Mouse (Mus musculus): Measurements from ENCODE around the gene Sag.

The Sag gene

GRCm38 (mm10) chr1:87824420-87824995 lies 21.0 kb downstream of the Sag start:
- no peak for DNase-seq (ENCODE audit: low spot score in 2 of 2)

GRCm38 (mm10) chr1:87825281-87825680 lies 21.8 kb downstream of the Sag start:
- no peak for DNase-seq (ENCODE audit: low spot score in 2 of 2)

GRCm38 (mm10) chr1:87825991-87826390 lies 22.5 kb downstream of the Sag start:
- no peak for DNase-seq (ENCODE audit: low spot score in 2 of 2)

- DNase-seq (ENCODE audit: low spot score in 2 of 2): no peak
Measured at GRCm38 (mm10) chr1:87826474-87826873, 23.0 kb downstream of the Sag start.

GRCm38 (mm10) chr1:87827476-87827875 lies 24.0 kb downstream of the Sag start:
- DNase-seq (ENCODE audit: low spot score in 2 of 2): peak in 1 of 2 experiments; percentile 18

GRCm38 (mm10) chr1:87828185-87828584 lies 24.7 kb downstream of the Sag start:
- peak; percentile 88 to 91 for DNase-seq (ENCODE audit: low spot score in 2 of 2)

GRCm38 (mm10) chr1:87828926-87829580 lies 25.6 kb downstream of the Sag start:
- DNase-seq (ENCODE audit: low spot score in 2 of 2): no peak

- peak; percentile 45 to 50 for DNase-seq (ENCODE audit: low spot score in 2 of 2)
Measured at GRCm38 (mm10) chr1:87829621-87830211, 26.2 kb downstream of the Sag start.

- DNase-seq (ENCODE audit: low spot score in 2 of 2): no peak
Measured at GRCm38 (mm10) chr1:87836453-87836852, 33.0 kb downstream of the Sag start.

- no peak for DNase-seq (ENCODE audit: low spot score in 2 of 2)
Measured at GRCm38 (mm10) chr1:87837018-87837417, 33.5 kb downstream of the Sag start.

GRCm38 (mm10) chr1:87840411-87841208 lies 37.1 kb downstream of the Sag start:
- DNase-seq (ENCODE audit: low spot score in 2 of 2): peak; percentile 43 to 63

- DNase-seq (ENCODE audit: low spot score in 2 of 2): peak; percentile 62 to 79
Measured at GRCm38 (mm10) chr1:87846801-87847474, 43.5 kb downstream of the Sag start.

- DNase-seq (ENCODE audit: low spot score in 2 of 2): no peak
Measured at GRCm38 (mm10) chr1:87847475-87848168, 44.1 kb downstream of the Sag start.

- no peak for DNase-seq (ENCODE audit: low spot score in 2 of 2)
Measured at GRCm38 (mm10) chr1:87848237-87848996, 44.9 kb downstream of the Sag start.

GRCm38 (mm10) chr1:87849278-87849677 lies 45.8 kb downstream of the Sag start:
- peak in 1 of 2 experiments; percentile 56 for DNase-seq (ENCODE audit: low spot score in 2 of 2)

GRCm38 (mm10) chr1:87851344-87851743 lies 47.9 kb downstream of the Sag start:
- no peak for DNase-seq (ENCODE audit: low spot score in 2 of 2)

- no peak for DNase-seq (ENCODE audit: low spot score in 2 of 2)
Measured at GRCm38 (mm10) chr1:87852081-87852790, 48.8 kb downstream of the Sag start.

- peak; percentile 55 to 71 for DNase-seq (ENCODE audit: low spot score in 2 of 2)
Measured at GRCm38 (mm10) chr1:87852892-87853600, 49.6 kb downstream of the Sag start, which contains the start of gene Dgkd. Gene Dgkd, plus strand, starts transcription at chr1:87853287.
